Mouse (Mus musculus) embryonic facial prominence, embryonic 15.5 days (tissue): ENCODE results near the gene Ccno. TPM values are rescaled to one million over a fixed set of nuclear protein-coding genes. Genes with fewer than 3 reads are reported as not detected.
A peak's percentile ranks its signal among the peaks of the same experiment; 100 is the strongest.

ENCODE experiments used
- ATAC-seq: fragments of 200-750 bp; cut with Nextera tagmentation; 2 replicates; pipeline ENCODE4 v1.8.0; 2017; ENCODE audit warnings: low read depth, moderate TSS enrichment; ENCODE audit not compliant: insufficient number of reproducible peaks, low FRiP score, low TSS enrichment
- H3K27ac ChIP-seq: fragments of 300-500 bp; sonication (generic); replicated peaks from 2 replicates; pipeline ENCODE4 v1.5.1; 2015; ENCODE audit warnings: mild to moderate bottlenecking, inconsistent platforms
- H3K27me3 ChIP-seq: fragments of 300-500 bp; sonication (generic); 2 replicates; pipeline ENCODE4 v1.6.1; 2015; ENCODE audit warnings: inconsistent platforms
- H3K36me3 ChIP-seq: fragments of 300-500 bp; sonication (generic); 2 replicates; pipeline ENCODE4 v1.6.1; 2015; ENCODE audit warnings: mild to moderate bottlenecking, inconsistent platforms
- H3K4me1 ChIP-seq: fragments of 300-500 bp; sonication (generic); 2 replicates; pipeline ENCODE4 v1.6.1; 2015; ENCODE audit warnings: inconsistent platforms
- H3K4me2 ChIP-seq: fragments of 300-500 bp; sonication (generic); replicated peaks from 2 replicates; pipeline ENCODE4 v1.6.1; 2015; ENCODE audit warnings: mild to moderate bottlenecking, inconsistent platforms
- H3K4me3 ChIP-seq: fragments of 300-500 bp; sonication (generic); replicated peaks from 2 replicates; pipeline ENCODE4 v1.5.1; 2015; ENCODE audit warnings: mild to moderate bottlenecking, inconsistent platforms
- H3K9ac ChIP-seq: fragments of 300-500 bp; sonication (generic); 2 replicates; pipeline ENCODE4 v1.6.1; 2015; ENCODE audit warnings: inconsistent platforms
- H3K9me3 ChIP-seq: fragments of 300-500 bp; sonication (generic); replicated peaks from 2 replicates; pipeline ENCODE4 v1.6.1; 2016; ENCODE audit warnings: inconsistent platforms
- WGBS: fragments of 180-500 bp; shearing (Covaris S2); methylation state at CpG from one replicate; pipeline ENCODE4 v1.1.7; 2015; 5-methylcytosine and 5-hydroxymethylcytosine counted together
- microRNA counts: library from miRNA; unstranded; fragments of <30 nt; microRNA quantifications from one replicate; lab custom pipeline; 2016
- microRNA-seq: library from miRNA; unstranded; fragments of <30 nt; microRNA quantifications from one replicate; pipeline ENCODE4, GENCODE M21; 2016; ENCODE audit warnings: borderline number of aligned reads
- polyA plus RNA-seq: library from polyadenylated mRNA; unstranded; fragments of >200 nt; fragmentation: Nextera tagmentation; extraction: Ambion mirVana; gene quantifications from 2 replicates; pipeline ENCODE4 v1.2.1, GENCODE M21; 2015

Ccno gene
- polyA plus RNA-seq, 1 experiment from 2014 or later: 26.9 TPM

DNA sequence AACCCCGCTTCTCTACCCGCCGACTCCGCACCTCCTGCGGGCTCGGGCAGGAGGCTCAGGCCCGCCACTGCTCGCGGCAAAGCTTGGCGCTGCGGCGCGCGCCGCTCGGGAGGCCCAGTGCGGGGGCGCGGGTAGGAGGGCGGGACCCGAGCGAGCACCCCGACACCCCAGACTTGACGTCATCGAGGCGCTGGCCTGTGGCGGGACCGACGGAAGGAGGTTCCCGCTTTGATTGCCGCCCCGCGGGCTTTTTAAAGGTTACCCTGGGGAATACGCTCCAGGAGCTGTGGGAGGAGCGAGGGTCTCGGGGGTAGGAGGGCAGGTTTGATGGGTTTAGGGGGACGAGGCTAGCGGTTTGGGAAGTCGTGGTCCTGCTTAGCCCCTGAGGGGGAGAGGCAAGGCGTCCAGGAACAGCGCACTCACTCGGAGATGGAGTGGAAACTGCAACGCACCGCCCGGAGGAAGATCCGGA lies 47.4 kb downstream of the Ccno start, which contains the start of gene Cdc20b:
Cdc20b (plus strand) TSS at position 162 of the 472 bp plus-strand sequence.
- H3K27ac ChIP-seq: no peak within 1 kb of the TSS
- peak; percentile 53; the same call in 1 of the 2 replicates for ATAC-seq
- WGBS: under 1% methylated on average over 46 of the region's 46 CpGs

DNA sequence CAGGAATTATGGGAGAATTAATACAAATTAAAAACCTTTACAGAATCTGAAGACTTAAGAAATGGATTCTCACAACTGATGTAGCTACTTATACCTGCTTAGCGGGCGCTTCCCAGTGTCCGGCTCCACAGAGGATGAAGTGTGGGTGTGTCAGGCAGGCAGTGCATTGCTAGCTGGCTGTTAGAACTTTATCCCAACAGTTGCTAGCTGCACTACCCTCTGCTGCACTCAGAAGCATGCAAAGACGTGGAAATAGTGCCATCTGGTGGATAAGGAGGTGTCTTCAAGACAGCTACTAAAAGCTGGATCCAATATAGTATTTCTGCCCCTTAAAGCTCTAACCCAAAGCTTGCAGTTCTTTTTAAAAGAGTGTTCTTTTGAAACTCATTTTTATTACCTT lies 48.2 kb downstream of the Ccno start:
- WGBS: 0% methylated on average over 4 of the region's 4 CpGs
- Histone ChIP-seq H3K4me2 (peak overlapping the region; percentile 97), H3K36me3 (no peaks in the 10 kb centered on the region), H3K4me1 (peaks cover 23% of the 10 kb centered on the region), H3K27me3 (peaks cover 36% of the 10 kb centered on the region), H3K9me3 (no peaks in the 10 kb centered on the region), H3K4me3 (peak overlapping the region; percentile 53), H3K9ac (no peak overlapping the region), H3K27ac (no peak overlapping the region)
- peak; percentile 89 for ATAC-seq

More for the DNA sequence above, 47.4 kb downstream of the Ccno start, which contains the start of gene Cdc20b:
- peaks cover 23% of the 10 kb centered on the region for H3K4me1 ChIP-seq
- no peaks in the 10 kb centered on the region for H3K9me3 ChIP-seq
- peak within 1 kb of the TSS; percentile 35 for H3K9ac ChIP-seq
- peak within 1 kb of the TSS; percentile 97 for H3K4me2 ChIP-seq
- H3K4me3 ChIP-seq: peak within 1 kb of the TSS; percentile 53
- peaks cover 36% of the 10 kb centered on the region for H3K27me3 ChIP-seq
- no peaks in the 10 kb centered on the region for H3K36me3 ChIP-seq

MicroRNA genes within 50 kb of the gene (microRNA counts, 519-probe panel; counts per million panel counts)
- 3,418 counts per million, percentile 80 among the panel's probes with 10 or more counts for microRNA mmu-miR-449a (lab: Ali Mortazavi, UCI)
- microRNA mmu-miR-449b (lab: Ali Mortazavi, UCI): not detected
- not detected for microRNA mmu-miR-449c (lab: Ali Mortazavi, UCI)

Small RNA genes within 50 kb of the gene (microRNA-seq; reads per million reads assigned to microRNA genes)
- gene Mir449a (14,638 reads per million, percentile 96 among the genes with 10 or more reads in this experiment), gene Mir449b (21.0 reads per million, percentile 37 among the genes with 10 or more reads in this experiment), gene Mir449c (23.1 reads per million, percentile 38 among the genes with 10 or more reads in this experiment)

Other genes with a start within 250 kb of the Ccno start
- gene Plpp1, start 187.0 kb upstream of the Ccno start, polyA plus RNA-seq: 68.1 and 71.6 TPM in 2 replicates
- gene Mtrex, start 60.4 kb upstream of the Ccno start, polyA plus RNA-seq: 55.2 and 61.7 TPM in 2 replicates
- gene Dhx29, start 60.3 kb upstream of the Ccno start, polyA plus RNA-seq: 22.1 and 22.4 TPM in 2 replicates
- 5.6 and 14.0 TPM in 2 replicates for gene Mcidas, start 6.0 kb downstream of the Ccno start, polyA plus RNA-seq
- gene Cdc20b, start 47.3 kb downstream of the Ccno start, polyA plus RNA-seq: 3.1 and 8.1 TPM in 2 replicates
- 190 and 192 TPM in 2 replicates for gene Gpx8, start 58.6 kb downstream of the Ccno start, polyA plus RNA-seq
- gene Gzma, start 113.2 kb downstream of the Ccno start, polyA plus RNA-seq: 0.39 TPM in 1 of 2 replicates, not detected in the other
- gene Esm1, start 221.9 kb downstream of the Ccno start, polyA plus RNA-seq: 2.7 and 3.1 TPM in 2 replicates
- gene Gzmk, start 238.1 kb downstream of the Ccno start, polyA plus RNA-seq: not detected in 2 replicates